Mouse (Mus musculus) erythroblast, embryonic 14.5 days (primary cell): ENCODE data around the gene Kcnk13. TPM values are rescaled to one million over a fixed set of nuclear protein-coding genes. Genes with fewer than 3 reads are reported as not detected.

Source experiments
- H3K27me3 ChIP-seq: 2 replicates; pipeline ENCODE4 v1.6.1; 2012; ENCODE audit warnings: inconsistent platforms; ENCODE audit not compliant: control insufficient read depth
- H3K36me3 ChIP-seq: 2 replicates; pipeline ENCODE4 v1.6.1; 2012; ENCODE audit warnings: mild to moderate bottlenecking, inconsistent platforms; ENCODE audit not compliant: control insufficient read depth
- H3K4me1 ChIP-seq: 2 replicates; pipeline ENCODE4 v1.6.1; 2012; ENCODE audit warnings: inconsistent platforms; ENCODE audit not compliant: control insufficient read depth
- H3K4me3 ChIP-seq: replicated peaks from 2 replicates; pipeline ENCODE3; 2012; ENCODE audit warnings: moderate library complexity, mild to moderate bottlenecking, inconsistent platforms
- H3K9me3 ChIP-seq: 2 replicates; pipeline ENCODE4 v1.6.1; 2012; ENCODE audit warnings: low read length, inconsistent platforms, mixed read lengths; ENCODE audit not compliant: control insufficient read depth
- GATA1 ChIP-seq: IDR thresholded peaks from 2 replicates; pipeline ENCODE4 v1.6.1; 2012; ENCODE audit warnings: low read length, inconsistent platforms, mixed read lengths
- TAL1 ChIP-seq: IDR thresholded peaks from 3 replicates; pipeline ENCODE4 v1.6.1; 2012; ENCODE audit warnings: low read length, inconsistent platforms, mixed read lengths
- polyA plus RNA-seq: library from polyadenylated mRNA; stranded (reverse); fragments of >175 nt; gene quantifications from 2 replicates; pipeline ENCODE4 v1.2.3, GENCODE M21; 2012

Gene Kcnk13
- polyA plus RNA-seq, 1 experiment: not detected

DNA sequence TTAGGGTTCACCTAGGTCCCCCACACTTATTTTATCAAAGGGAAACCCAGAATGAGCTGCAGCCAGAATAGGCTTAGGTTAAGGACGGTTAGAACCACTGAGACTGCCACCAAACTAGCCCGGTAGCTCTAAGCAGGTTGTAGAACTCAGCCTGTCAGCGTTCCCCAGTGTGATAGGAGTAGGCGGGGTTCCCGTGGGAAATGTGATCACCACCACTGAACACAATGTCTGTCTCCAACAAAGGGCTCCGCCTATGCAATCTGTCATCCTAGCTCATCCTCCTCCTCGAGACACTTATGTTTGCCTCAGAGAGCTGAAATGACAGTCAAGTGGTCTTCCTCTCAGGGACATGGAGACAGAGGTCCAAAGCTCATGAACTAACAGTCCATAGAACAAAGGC lies 86.3 kb downstream of the Kcnk13 start:
- no peaks in the 10 kb centered on the region for H3K36me3 ChIP-seq
- no peaks in the 10 kb centered on the region for H3K4me1 ChIP-seq
- H3K27me3 ChIP-seq: no peaks in the 10 kb centered on the region
- TF ChIP-seq GATA1 (no peak), TAL1 (no peak)
- no peaks in the 10 kb centered on the region for H3K9me3 ChIP-seq
- H3K4me3 ChIP-seq: no peak overlapping the region

DNA sequence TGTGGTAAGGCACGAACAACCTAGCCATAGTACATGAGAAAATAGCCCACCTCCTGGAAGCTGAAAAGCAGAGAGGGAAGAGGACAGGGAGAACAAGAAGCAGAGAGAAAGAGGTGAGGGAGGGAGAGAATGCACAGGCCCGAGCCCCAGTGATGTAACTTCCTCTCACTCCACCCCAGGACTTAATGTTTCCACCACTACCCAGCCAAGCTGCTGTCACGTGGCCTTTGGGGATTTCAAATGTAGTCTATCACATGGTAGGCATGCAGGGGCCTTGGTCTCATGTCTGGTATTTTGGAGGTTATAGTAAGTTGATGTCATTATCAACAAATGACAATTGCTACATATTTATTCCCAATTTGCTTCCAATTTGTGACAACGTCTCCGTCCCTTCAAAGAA lies 89.3 kb downstream of the Kcnk13 start:
- Histone ChIP-seq H3K27me3 (no peaks in the 10 kb centered on the region), H3K4me3 (no peak overlapping the region), H3K36me3 (no peaks in the 10 kb centered on the region), H3K4me1 (no peaks in the 10 kb centered on the region), H3K9me3 (no peaks in the 10 kb centered on the region)
- no peak for TF ChIP-seq GATA1
- no peak for TF ChIP-seq TAL1

DNA sequence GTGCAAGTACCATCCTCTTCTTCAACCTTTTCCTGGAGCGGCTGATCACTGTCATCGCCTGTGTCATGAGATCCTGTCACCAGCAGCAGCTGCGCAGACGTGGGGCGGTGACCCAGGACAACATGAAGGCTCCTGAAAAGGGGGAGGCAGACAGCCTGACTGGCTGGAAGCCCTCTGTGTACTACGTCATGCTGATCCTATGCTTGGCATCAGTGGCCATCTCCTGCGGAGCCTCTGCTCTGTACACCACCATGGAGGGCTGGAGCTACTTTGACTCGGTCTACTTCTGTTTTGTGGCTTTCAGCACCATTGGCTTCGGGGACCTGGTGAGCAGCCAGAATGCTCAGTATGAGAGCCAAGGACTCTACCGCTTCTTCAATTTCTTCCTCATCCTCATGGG lies 96.8 kb downstream of the Kcnk13 start:
- Histone ChIP-seq H3K9me3 (no peaks in the 10 kb centered on the region), H3K4me1 (no peaks in the 10 kb centered on the region), H3K36me3 (no peaks in the 10 kb centered on the region), H3K27me3 (no peaks in the 10 kb centered on the region), H3K4me3 (no peak overlapping the region)
- no peak for TF ChIP-seq TAL1
- no peak for TF ChIP-seq GATA1

DNA sequence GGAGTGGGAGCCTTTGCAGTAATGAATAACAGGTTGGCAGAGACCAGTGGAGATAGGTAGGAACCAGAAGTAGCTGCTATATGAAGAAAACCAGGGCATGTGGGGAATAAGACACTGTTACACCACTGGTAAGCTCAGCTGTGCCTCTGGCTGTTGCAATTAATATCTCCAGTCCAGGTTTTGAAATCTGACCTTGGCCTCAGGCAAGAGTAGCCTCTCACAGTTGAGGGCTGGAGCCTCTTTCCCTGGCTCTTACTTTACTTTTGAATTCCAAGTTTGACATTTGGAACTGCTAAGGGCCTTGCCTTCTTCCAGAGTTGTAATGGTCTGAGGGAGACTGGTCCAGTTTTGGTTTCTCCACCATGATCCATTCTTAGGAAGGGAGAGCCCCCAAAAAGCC lies 97.5 kb downstream of the Kcnk13 start:
- no peak overlapping the region for H3K4me3 ChIP-seq
- no peaks in the 10 kb centered on the region for H3K9me3 ChIP-seq
- no peaks in the 10 kb centered on the region for H3K27me3 ChIP-seq
- H3K36me3 ChIP-seq: no peaks in the 10 kb centered on the region
- H3K4me1 ChIP-seq: no peaks in the 10 kb centered on the region
- TF ChIP-seq GATA1 (no peak), TAL1 (no peak)

DNA sequence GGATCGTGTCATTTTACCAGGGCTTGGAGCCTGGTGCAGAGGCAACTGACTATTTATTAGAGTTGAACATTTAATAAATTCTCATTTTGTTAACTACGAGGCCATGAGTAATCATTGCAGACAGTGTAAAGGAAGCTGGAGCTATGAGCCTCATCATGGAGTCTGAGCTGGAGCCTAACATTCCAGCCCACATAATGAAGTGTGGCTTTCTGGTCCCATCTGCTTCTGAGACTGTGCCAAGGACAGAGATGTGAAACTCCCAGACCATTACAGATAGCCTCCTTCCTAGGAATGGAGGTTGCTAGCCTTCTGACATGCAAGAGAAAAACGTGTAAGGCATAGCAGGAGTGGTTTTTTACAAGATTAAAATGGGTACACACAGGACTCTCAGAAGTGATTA lies 98.3 kb downstream of the Kcnk13 start:
- Histone ChIP-seq H3K9me3 (no peaks in the 10 kb centered on the region), H3K4me3 (no peak overlapping the region), H3K36me3 (no peaks in the 10 kb centered on the region), H3K4me1 (no peaks in the 10 kb centered on the region), H3K27me3 (no peaks in the 10 kb centered on the region)
- TF ChIP-seq TAL1 (no peak), GATA1 (no peak)

DNA sequence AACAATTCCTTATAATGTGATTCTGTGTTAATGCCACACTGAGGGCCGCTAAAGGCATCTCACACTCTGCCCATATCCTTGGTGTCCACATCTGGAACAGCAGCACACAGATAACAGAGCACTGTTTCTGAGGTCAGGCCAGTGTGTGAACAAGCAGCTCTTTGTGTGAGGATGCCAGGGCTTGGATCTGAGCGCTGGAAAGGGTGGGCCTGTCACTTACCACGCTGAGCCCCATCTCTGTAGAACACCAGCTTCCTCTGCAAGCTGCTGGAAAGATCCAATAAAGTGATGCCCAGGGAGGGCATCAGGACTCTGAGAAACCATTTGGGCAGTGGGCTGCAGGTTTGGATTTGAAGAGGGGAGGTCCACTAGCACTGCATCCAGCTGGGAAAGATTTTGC lies 100.8 kb downstream of the Kcnk13 start:
- Histone ChIP-seq H3K4me3 (no peak overlapping the region), H3K27me3 (no peaks in the 10 kb centered on the region), H3K36me3 (no peaks in the 10 kb centered on the region), H3K9me3 (no peaks in the 10 kb centered on the region), H3K4me1 (no peaks in the 10 kb centered on the region)
- TF ChIP-seq TAL1 (no peak), GATA1 (no peak)

DNA sequence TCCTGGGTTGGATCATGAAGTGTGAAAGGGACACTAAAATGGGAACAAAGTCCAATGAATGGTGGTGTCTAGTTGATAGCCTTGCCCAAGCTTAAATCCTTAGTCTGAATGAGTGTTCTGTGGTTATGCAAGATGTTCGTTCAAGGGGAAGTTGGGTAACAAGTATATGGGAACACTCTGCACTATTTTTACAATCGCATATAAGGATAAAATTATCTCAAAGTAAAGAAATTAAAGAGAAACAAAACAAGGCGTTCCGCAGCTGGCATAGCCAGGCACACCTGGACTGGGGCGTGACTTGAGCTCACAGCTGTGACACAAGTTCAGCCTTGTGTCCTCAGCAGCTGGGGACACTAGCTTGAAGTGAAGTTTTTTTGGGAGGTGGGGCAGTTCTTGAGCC lies 103.2 kb downstream of the Kcnk13 start:
- Histone ChIP-seq H3K9me3 (no peaks in the 10 kb centered on the region), H3K4me3 (no peak overlapping the region), H3K4me1 (no peaks in the 10 kb centered on the region), H3K27me3 (no peaks in the 10 kb centered on the region), H3K36me3 (no peaks in the 10 kb centered on the region)
- TF ChIP-seq TAL1 (no peak), GATA1 (no peak)

DNA sequence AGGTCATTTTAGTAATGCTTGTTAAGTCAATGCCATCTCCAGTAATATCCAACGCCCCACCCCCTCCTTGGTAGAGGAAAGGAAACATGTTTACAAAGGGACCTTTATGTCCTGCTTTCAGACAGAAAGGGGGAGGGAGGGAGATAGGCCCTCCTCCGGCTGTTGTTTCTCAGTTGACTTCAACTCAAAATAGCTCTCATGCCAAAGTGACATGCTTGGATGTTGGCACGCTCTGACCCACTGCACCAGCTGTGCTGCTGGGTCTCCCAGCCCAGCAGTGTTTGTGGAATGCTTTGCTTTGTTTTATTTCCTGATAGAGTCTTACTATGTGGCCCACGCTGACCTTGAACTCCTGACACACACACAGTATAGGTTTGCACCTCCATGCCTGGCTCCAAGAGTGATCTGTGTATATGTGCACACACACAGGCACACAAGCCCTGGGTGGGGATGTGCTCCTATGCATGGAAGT lies 108.9 kb downstream of the Kcnk13 start:
- Histone ChIP-seq H3K4me3 (no peak overlapping the region), H3K4me1 (no peaks in the 10 kb centered on the region), H3K27me3 (no peaks in the 10 kb centered on the region), H3K9me3 (no peaks in the 10 kb centered on the region), H3K36me3 (no peaks in the 10 kb centered on the region)
- no peak for TF ChIP-seq GATA1
- no peak for TF ChIP-seq TAL1

DNA sequence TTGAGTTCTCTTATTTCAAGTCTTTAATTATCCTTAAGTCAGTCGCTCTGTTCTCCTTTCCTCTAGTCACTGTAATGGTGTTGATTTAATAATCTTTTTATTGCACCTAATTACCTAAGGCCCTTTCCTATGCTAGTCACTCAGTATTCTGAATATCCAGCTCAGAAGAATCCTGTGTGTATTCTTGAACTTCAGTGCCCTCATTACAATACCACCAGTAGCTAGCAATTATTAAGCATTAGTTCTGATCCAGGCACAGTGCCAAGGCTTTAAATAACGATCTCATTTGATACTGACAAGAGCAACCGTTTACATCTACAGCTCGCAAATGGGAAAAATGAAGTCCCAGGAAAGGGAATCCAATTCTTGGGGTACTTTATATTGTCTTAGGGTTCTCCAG lies 111.4 kb downstream of the Kcnk13 start:
- H3K36me3 ChIP-seq: no peaks in the 10 kb centered on the region
- H3K27me3 ChIP-seq: no peaks in the 10 kb centered on the region
- H3K9me3 ChIP-seq: no peaks in the 10 kb centered on the region
- H3K4me3 ChIP-seq: no peak overlapping the region
- H3K4me1 ChIP-seq: no peaks in the 10 kb centered on the region
- TF ChIP-seq GATA1: no peak
- TF ChIP-seq TAL1: no peak

DNA sequence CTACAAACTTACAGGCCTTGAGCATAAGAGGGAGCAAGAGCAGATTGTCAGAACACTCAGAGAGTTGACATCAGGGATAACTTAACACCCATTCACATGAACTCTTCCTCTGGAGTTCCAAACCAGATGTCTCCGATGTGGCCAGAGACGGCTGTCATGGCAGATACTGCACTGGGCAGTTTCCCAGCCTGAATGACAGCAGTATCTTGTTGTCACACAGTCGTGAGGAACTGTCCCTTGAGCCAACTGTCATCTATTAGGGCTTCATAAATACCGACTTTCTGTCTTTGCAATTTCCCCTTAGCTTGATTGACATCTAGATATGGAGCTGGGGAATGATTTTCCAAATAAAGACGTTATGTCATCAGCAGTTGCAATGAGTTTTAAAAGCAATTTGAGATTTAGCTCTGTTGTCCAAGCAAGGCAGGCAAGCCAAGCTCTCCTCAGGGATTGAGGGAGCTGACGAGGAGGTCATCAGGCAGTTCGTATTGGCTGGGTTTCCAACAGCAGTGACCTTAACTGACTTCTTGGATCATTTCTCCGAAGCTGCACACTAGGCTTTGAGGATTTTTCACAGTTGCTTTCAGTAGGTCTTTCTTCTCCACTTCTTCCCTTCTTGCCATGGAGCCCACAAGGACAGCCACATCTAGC lies 115.5 kb downstream of the Kcnk13 start:
- TF ChIP-seq GATA1 (no peak), TAL1 (no peak)
- H3K4me1 ChIP-seq: no peaks in the 10 kb centered on the region
- H3K36me3 ChIP-seq: no peaks in the 10 kb centered on the region
- peaks cover 3% of the 10 kb centered on the region; the same call in 1 of the 2 replicates for H3K9me3 ChIP-seq
- no peaks in the 10 kb centered on the region; the same call in 1 of the 2 replicates for H3K27me3 ChIP-seq
- H3K4me3 ChIP-seq: no peak overlapping the region
